Mouse (Mus musculus) lung, adult 2 months (tissue): ENCODE data around the gene Klhdc8a. TPM values are rescaled to one million over a fixed set of nuclear protein-coding genes. Genes with fewer than 3 reads are reported as not detected.

ENCODE experiments used
- DNase-seq: peaks from one replicate; pipeline ENCODE4 v3.0.0; 2022
- H3K4me1 ChIP-seq: fragments of 200-500 bp; 2 replicates; pipeline ENCODE4 v1.6.1; 2011; ENCODE audit warnings: low read length; ENCODE audit not compliant: control insufficient read depth, insufficient read depth
- H3K4me3 ChIP-seq: fragments of 200-500 bp; replicated peaks from 2 replicates; pipeline ENCODE3; 2011; ENCODE audit warnings: low read depth, mild to moderate bottlenecking, control low read depth, low read length; ENCODE audit errors: extremely low read depth
- CTCF ChIP-seq: fragments of 200-500 bp; IDR thresholded peaks from 2 replicates; pipeline ENCODE4 v1.5.1; 2011; ENCODE audit warnings: mild to moderate bottlenecking, low read length, control low read depth; ENCODE audit not compliant: insufficient read depth
- POLR2A ChIP-seq: fragments of 200-500 bp; IDR thresholded peaks from 2 replicates; pipeline ENCODE4 v1.6.1; 2011; ENCODE audit warnings: low read depth, mild to moderate bottlenecking, control low read depth, low read length, borderline replicate concordance; ENCODE audit errors: extremely low read depth
- WGBS: fragments of 180-500 bp; shearing (Covaris S2); methylation state at CpG from one replicate; pipeline ENCODE4 v1.1.7; 2018; 5-methylcytosine and 5-hydroxymethylcytosine counted together
- polyA plus RNA-seq: library from polyadenylated mRNA; depleted of rRNA; stranded (reverse); fragments of >200 nt; gene quantifications from 2 replicates; pipeline ENCODE4 v1.2.3, GENCODE M21; 2012; rRNA removed

Klhdc8a gene
- polyA plus RNA-seq, 1 experiment: 4.6 TPM

- Histone ChIP-seq H3K4me3 (no peak overlapping the region), H3K4me1 (peaks cover 7% of the 10 kb centered on the region)
- DNase-seq: no peak
- 96% methylated on average over 4 of the region's 4 CpGs for WGBS
- no peak for TF ChIP-seq POLR2A
- no peak for TF ChIP-seq CTCF
Observed at GRCm38 (mm10) chr1:132351058-132351457, 52.6 kb downstream of the Klhdc8a start.

GRCm38 (mm10) chr1:132353389-132353788 is 55.0 kb downstream of the Klhdc8a start:
- WGBS: 35% methylated on average over 5 of the region's 5 CpGs
- H3K4me3 ChIP-seq: no peak overlapping the region
- H3K4me1 ChIP-seq: 0 out of 2 replicates have a peak, but pooled peaks cover 2% of the 10 kb centered on the region
- TF ChIP-seq POLR2A (no peak), CTCF (no peak)
- DNase-seq: no peak

- DNase-seq: no peak
- TF ChIP-seq CTCF (no peak), POLR2A (no peak)
- H3K4me1 ChIP-seq: 0 out of 2 replicates have a peak, but pooled peaks cover 2% of the 10 kb centered on the region
- WGBS: 79% methylated on average over 9 of the region's 9 CpGs
- no peak overlapping the region for H3K4me3 ChIP-seq
Observed at GRCm38 (mm10) chr1:132354234-132354633, 55.8 kb downstream of the Klhdc8a start.

GRCm38 (mm10) chr1:132355162-132355601 is 56.8 kb downstream of the Klhdc8a start:
- Histone ChIP-seq H3K4me3 (no peak overlapping the region), H3K4me1 (0 out of 2 replicates have a peak, but pooled peaks cover 2% of the 10 kb centered on the region)
- DNase-seq: no peak
- 45% methylated on average over 6 of the region's 6 CpGs for WGBS
- TF ChIP-seq CTCF: no peak
- no peak for TF ChIP-seq POLR2A

GRCm38 (mm10) chr1:132355841-132356242 is 57.4 kb downstream of the Klhdc8a start:
- TF ChIP-seq CTCF (peak; percentile 99), POLR2A (no peak)

GRCm38 (mm10) chr1:132356841-132357240 is 58.4 kb downstream of the Klhdc8a start:
- no peak for DNase-seq
- no peak for TF ChIP-seq POLR2A
- TF ChIP-seq CTCF: no peak
- Histone ChIP-seq H3K4me1 (0 out of 2 replicates have a peak, but pooled peaks cover 2% of the 10 kb centered on the region), H3K4me3 (no peak overlapping the region)
- 61% methylated on average over 1 of the region's 1 CpGs for WGBS

More at GRCm38 (mm10) chr1:132355841-132356242, 57.4 kb downstream of the Klhdc8a start:
- no peak overlapping the region for H3K4me3 ChIP-seq
- WGBS: 2% methylated on average over 3 of the region's 3 CpGs
- 0 out of 2 replicates have a peak, but pooled peaks cover 2% of the 10 kb centered on the region for H3K4me1 ChIP-seq
- peak; percentile 79 for DNase-seq

Other genes with a start within 250 kb of the Klhdc8a start
- gene Mfsd4a, start 230.6 kb upstream of the Klhdc8a start, polyA plus RNA-seq: 5.0 and 6.1 TPM in 2 replicates
- gene Cdk18, start 158.9 kb upstream of the Klhdc8a start, polyA plus RNA-seq: 32.8 and 34.0 TPM in 2 replicates
- gene Lemd1, start 107.2 kb upstream of the Klhdc8a start, polyA plus RNA-seq: not detected in 2 replicates
- not detected in 2 replicates for gene AC124108.1, start 107.2 kb upstream of the Klhdc8a start, polyA plus RNA-seq
- not detected in 2 replicates for gene Gm10188, start 68.9 kb upstream of the Klhdc8a start, polyA plus RNA-seq
- gene Nuak2, start 17.5 kb downstream of the Klhdc8a start, polyA plus RNA-seq: 9.6 and 10.4 TPM in 2 replicates
- 135 and 154 TPM in 2 replicates for gene Tmcc2, start 92.7 kb downstream of the Klhdc8a start, polyA plus RNA-seq
- 14.9 and 17.7 TPM in 2 replicates for gene Dstyk, start 118.9 kb downstream of the Klhdc8a start, polyA plus RNA-seq
- 11.7 and 20.8 TPM in 2 replicates for gene Rbbp5, start 178.7 kb downstream of the Klhdc8a start, polyA plus RNA-seq
- gene Tmem81, start 207.6 kb downstream of the Klhdc8a start, polyA plus RNA-seq: 2.4 and 3.5 TPM in 2 replicates
- gene Cntn2, start 244.6 kb downstream of the Klhdc8a start, polyA plus RNA-seq: 0.07 and 0.11 TPM in 2 replicates